Mouse (Mus musculus): ENCODE results near the gene Atxn2. TPM values are rescaled to one million over a fixed set of nuclear protein-coding genes. Genes with fewer than 3 reads are reported as not detected.

The Atxn2 gene
- polyA plus RNA-seq, 1 experiment from 2014 or later = 70.5 TPM

DNA sequence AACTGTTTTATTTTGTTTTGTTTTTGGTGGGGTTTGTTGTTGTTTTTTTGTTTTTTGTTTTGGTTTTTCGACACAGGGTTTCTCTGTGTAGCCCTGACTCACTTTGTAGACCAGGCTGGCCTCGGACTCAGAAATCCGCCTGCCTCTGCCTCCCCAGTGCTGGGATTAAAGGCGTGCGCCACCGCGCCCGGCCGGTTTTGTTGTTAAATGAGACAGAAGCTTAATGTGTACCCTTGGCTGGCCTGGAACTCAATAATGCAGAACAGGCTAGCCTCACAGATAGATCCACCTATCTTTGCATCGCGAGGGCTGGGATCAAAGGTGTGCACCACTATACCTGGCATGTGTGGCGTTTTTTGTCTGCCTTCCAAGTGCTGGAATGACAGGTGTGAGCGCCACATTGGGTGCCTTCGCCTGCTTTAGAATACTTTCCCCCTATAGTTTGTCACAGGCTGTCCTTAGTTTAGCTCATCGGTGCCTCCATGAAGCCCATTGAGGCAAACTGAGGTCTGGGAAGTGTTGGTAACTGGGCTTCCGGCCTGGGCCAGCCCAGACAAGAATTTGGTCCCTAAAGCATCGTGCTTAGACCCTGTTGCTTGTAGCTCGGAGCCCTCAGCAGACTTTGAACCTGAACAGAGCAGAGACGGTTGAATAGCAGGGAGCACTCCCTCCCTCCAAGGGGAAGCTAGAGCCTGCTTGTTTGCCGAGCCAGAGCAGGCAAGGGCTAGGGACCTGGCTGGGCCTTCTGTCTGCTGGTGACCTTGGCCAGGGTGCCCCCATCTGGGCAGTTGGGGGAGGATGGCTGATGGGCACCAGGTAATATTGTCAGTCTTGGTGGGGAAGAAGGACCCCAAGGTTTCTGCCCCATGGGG is 138.6 kb downstream of the Atxn2 start:
- Histone ChIP-seq H3K9me3 (no peaks in the 10 kb centered on the region), H3K27ac (peak overlapping the region; percentile 23; the same call in 1 of the 2 replicates), H3K27me3 (replicated peaks) (no peaks in the 10 kb centered on the region), H3K36me3 (peaks cover 19% of the 10 kb centered on the region), H3K4me3 (replicated peaks) (peak overlapping the region; percentile 92), H3K4me1 (peaks cover 22% of the 10 kb centered on the region), H3K9ac (peak overlapping the region; percentile 81; the same call in 1 of the 2 replicates), H3K4me2 (peak overlapping the region; percentile 90)
- WGBS = 34% methylated on average over 20 of the region's 20 CpGs
- no peak for ATAC-seq (ENCODE audit: insufficient read depth, low FRiP score, low read depth)

DNA sequence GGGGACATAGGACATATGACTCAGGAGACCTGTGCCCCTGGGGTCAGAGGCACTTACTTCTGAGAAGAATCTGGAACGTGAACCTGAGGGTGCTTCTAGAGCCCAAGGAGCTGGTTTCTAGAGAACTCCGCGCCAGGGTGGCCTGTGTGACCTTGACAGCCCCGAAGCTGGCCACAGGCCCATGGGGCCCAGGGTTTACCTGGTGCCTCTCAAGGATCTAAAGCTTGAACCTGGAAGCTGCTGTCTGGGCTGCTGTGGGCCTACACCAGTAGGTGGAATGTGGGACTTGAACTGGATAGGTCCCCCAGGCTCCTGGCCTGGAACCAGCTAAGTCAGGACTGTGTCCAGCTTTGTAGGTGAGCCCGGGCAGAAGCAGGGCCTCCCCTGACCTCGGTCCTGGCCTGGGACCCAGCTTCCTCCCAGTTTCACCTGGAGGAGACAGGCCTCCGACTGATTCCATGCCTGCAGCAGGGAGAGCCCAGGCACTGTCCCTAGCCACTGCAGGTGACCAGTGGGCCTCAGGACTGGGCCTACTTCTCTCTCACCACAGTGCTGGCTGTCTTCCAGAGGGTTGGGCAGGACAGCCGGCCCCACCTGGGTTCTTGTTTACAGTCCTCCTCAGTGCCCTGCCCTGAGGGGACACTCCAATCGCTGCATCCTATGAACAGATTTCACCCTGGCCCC is 142.4 kb downstream of the Atxn2 start:
- peaks cover 19% of the 10 kb centered on the region for H3K36me3 ChIP-seq
- H3K4me1 ChIP-seq = peaks cover 22% of the 10 kb centered on the region
- no peaks in the 10 kb centered on the region for H3K27me3 ChIP-seq (replicated peaks)
- no peaks in the 10 kb centered on the region for H3K9me3 ChIP-seq
- 75% methylated on average over 9 of the region's 9 CpGs for WGBS
- no peak overlapping the region for H3K9ac ChIP-seq
- ATAC-seq (ENCODE audit: insufficient read depth, low FRiP score, low read depth) = peak; percentile 51
- no peak overlapping the region for H3K4me3 ChIP-seq (replicated peaks)
- H3K27ac ChIP-seq = peak overlapping the region; percentile 36; the same call in 1 of the 2 replicates
- H3K4me2 ChIP-seq = no peak overlapping the region

DNA sequence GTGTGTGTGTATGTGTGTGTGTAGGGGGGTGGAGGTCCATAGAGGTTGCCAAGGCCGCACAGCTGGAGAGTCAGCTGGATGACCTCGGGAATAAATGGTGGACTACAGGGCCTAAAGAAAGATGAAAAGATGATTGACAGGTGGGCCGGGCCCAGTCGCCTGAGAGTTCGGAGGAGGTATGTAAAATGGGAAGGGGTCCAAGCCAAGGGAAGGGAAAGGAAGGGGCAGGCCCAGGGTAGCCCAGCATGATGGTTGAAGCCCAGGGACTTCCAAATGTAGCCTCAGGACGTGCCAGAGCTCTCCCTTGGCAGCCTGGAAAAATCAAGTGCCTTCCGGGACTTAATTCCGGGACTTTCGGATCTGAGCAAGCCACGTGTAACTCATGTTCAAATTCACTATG is 143.6 kb downstream of the Atxn2 start:
- H3K4me2 ChIP-seq = no peak overlapping the region
- no peak overlapping the region for H3K27ac ChIP-seq
- no peak overlapping the region for H3K9ac ChIP-seq
- ATAC-seq (ENCODE audit: insufficient read depth, low FRiP score, low read depth) = no peak
- no peaks in the 10 kb centered on the region for H3K27me3 ChIP-seq (replicated peaks)
- 70% methylated on average over 10 of the region's 10 CpGs for WGBS
- H3K4me3 ChIP-seq (replicated peaks) = no peak overlapping the region
- H3K36me3 ChIP-seq = peaks cover 19% of the 10 kb centered on the region
- peaks cover 20% of the 10 kb centered on the region for H3K4me1 ChIP-seq
- H3K9me3 ChIP-seq = no peaks in the 10 kb centered on the region

DNA sequence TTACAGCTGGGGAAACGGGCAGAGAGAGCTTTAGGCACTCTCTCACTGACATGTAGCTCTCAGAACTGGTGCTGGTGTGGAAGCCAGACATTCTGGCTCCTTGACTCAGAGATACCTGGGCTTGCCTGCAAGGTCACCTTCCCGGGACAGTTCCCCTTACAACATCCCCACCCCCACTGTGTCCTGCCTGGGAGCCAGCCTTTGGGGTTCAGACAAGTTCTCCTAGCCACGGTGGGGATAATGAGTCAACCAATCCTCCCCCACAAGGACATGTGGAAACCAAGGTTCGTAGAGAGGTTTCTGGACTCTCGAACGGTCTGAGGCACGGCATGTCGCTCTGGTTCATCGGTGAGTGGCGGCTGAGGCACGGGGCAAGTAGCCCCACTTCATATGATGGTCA is 145.6 kb downstream of the Atxn2 start:
- WGBS = 82% methylated on average over 11 of the region's 11 CpGs
- H3K27ac ChIP-seq = no peak overlapping the region
- H3K9ac ChIP-seq = no peak overlapping the region
- H3K36me3 ChIP-seq = peaks cover 19% of the 10 kb centered on the region
- H3K4me1 ChIP-seq = peaks cover 8% of the 10 kb centered on the region
- no peaks in the 10 kb centered on the region for H3K9me3 ChIP-seq
- ATAC-seq (ENCODE audit: insufficient read depth, low FRiP score, low read depth) = no peak
- H3K4me3 ChIP-seq (replicated peaks) = no peak overlapping the region
- H3K27me3 ChIP-seq (replicated peaks) = no peaks in the 10 kb centered on the region
- no peak overlapping the region for H3K4me2 ChIP-seq

DNA sequence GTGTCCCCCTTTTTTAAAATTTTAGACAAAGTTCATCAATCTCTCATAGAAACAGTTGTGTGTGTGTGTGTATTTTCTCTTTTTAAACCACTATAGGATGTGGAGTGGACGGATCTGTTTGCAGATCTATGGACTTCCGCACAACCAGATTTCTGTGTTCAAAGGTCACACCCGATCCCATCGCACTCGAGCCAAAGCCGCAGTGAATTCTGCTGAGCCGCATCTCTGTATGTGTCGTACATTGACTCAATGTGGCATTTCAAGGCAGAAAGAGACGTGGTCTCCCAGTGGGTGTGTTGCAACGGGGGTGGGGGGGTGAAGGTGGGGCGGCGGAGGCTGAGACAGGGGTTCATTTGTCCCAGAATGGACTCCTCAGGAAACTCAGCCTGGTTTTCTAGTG is 147.3 kb downstream of the Atxn2 start:
- Histone ChIP-seq H3K9ac (no peak overlapping the region), H3K4me1 (peaks cover 7% of the 10 kb centered on the region), H3K27ac (no peak overlapping the region), H3K36me3 (0 out of 2 replicates have a peak, but pooled peaks cover 4% of the 10 kb centered on the region), H3K4me2 (no peak overlapping the region), H3K27me3 (replicated peaks) (no peaks in the 10 kb centered on the region), H3K9me3 (no peaks in the 10 kb centered on the region), H3K4me3 (replicated peaks) (no peak overlapping the region)
- no peak for ATAC-seq (ENCODE audit: insufficient read depth, low FRiP score, low read depth)
- WGBS = 77% methylated on average over 12 of the region's 12 CpGs

DNA sequence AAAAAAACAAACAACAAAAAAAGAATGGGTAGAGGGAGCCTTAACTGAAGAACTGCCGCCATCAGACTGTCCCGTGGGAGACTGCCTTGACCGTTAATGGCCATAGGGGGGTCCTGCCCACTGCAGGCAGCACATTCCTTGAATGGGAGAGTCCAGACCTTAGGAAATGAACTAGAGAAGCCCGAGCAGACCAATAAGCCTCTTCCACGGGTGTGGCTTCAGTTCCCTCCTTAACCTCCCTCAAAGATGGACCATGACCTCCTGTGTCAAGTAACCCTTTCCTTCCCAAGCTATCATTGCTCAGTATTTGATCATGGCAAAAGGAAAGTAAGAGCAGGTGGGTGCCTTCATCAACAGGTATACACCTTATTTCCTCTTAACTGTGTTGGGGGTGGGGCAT is 150.8 kb downstream of the Atxn2 start:
- H3K36me3 ChIP-seq = no peaks in the 10 kb centered on the region
- H3K27ac ChIP-seq = no peak overlapping the region
- no peak for ATAC-seq (ENCODE audit: insufficient read depth, low FRiP score, low read depth)
- H3K4me2 ChIP-seq = no peak overlapping the region
- no peaks in the 10 kb centered on the region for H3K27me3 ChIP-seq (replicated peaks)
- 39% methylated on average over 5 of the region's 5 CpGs for WGBS
- no peak overlapping the region for H3K4me3 ChIP-seq (replicated peaks)
- no peak overlapping the region for H3K9ac ChIP-seq
- H3K4me1 ChIP-seq = no peaks in the 10 kb centered on the region
- H3K9me3 ChIP-seq = no peaks in the 10 kb centered on the region

DNA sequence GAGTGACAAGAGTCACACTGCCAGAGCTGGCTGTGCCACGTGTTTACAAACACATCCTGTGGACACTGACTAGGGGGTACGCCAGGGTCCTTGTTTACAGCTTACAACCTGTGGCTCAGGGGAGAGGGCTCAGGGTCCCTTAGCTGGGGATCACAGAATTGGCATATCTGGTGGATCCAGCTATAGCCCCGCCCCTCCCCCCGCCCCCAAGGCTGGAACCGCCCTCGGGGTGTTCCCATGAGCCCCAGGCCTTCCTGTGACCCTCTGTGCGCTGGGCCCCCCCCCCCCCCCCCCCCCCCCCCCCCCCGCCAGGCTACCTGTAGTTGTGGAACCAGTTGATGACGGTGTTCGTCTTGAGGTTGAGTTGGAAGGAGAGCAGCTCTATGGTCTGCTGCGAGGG is 153.2 kb downstream of the Atxn2 start:
- no peaks in the 10 kb centered on the region for H3K36me3 ChIP-seq
- H3K4me1 ChIP-seq = no peaks in the 10 kb centered on the region
- no peak overlapping the region for H3K27ac ChIP-seq
- ATAC-seq (ENCODE audit: insufficient read depth, low FRiP score, low read depth) = no peak
- H3K4me2 ChIP-seq = peak overlapping the region; percentile 42
- H3K9me3 ChIP-seq = no peaks in the 10 kb centered on the region
- WGBS = 14% methylated on average over 8 of the region's 11 CpGs
- no peak overlapping the region for H3K4me3 ChIP-seq (replicated peaks)
- H3K27me3 ChIP-seq (replicated peaks) = no peaks in the 10 kb centered on the region
- H3K9ac ChIP-seq = no peak overlapping the region

Small RNA genes within 50 kb of the gene (microRNA-seq; reads per million reads assigned to microRNA genes)
- 0.97 reads per million for gene Mir7031

Other genes starting within 250 kb of the Atxn2 start
- 0.05 and 0.09 TPM in 2 replicates for gene Adam1b, start 207.9 kb upstream of the Atxn2 start, polyA plus RNA-seq (2015; fragmentation: Nextera tagmentation; extraction: Ambion mirVana)
- 1.4 TPM in 2 replicates for gene Adam1a, start 165.9 kb upstream of the Atxn2 start, polyA plus RNA-seq (2015; fragmentation: Nextera tagmentation; extraction: Ambion mirVana)
- gene Gm42878, start 165.9 kb upstream of the Atxn2 start, polyA plus RNA-seq (2015; fragmentation: Nextera tagmentation; extraction: Ambion mirVana) = not detected in 2 replicates
- gene Mapkapk5, start 165.4 kb upstream of the Atxn2 start, polyA plus RNA-seq (2015; fragmentation: Nextera tagmentation; extraction: Ambion mirVana) = 46.7 and 48.9 TPM in 2 replicates
- gene Aldh2, start 117.5 kb upstream of the Atxn2 start, polyA plus RNA-seq (2015; fragmentation: Nextera tagmentation; extraction: Ambion mirVana) = 196 and 206 TPM in 2 replicates
- gene Acad12, start 92.4 kb upstream of the Atxn2 start, polyA plus RNA-seq (2015; fragmentation: Nextera tagmentation; extraction: Ambion mirVana) = 2.3 and 3.6 TPM in 2 replicates
- gene Acad10, start 50.8 kb upstream of the Atxn2 start, polyA plus RNA-seq (2015; fragmentation: Nextera tagmentation; extraction: Ambion mirVana) = 3.1 and 3.3 TPM in 2 replicates
- 37.6 and 38.1 TPM in 2 replicates for gene Brap, start 50.8 kb upstream of the Atxn2 start, polyA plus RNA-seq (2015; fragmentation: Nextera tagmentation; extraction: Ambion mirVana)
- 15.7 and 16.0 TPM in 2 replicates for gene Sh2b3, start 126.3 kb downstream of the Atxn2 start, polyA plus RNA-seq (2015; fragmentation: Nextera tagmentation; extraction: Ambion mirVana)
- 23.7 and 26.1 TPM in 2 replicates for gene Pheta1, start 137.6 kb downstream of the Atxn2 start, polyA plus RNA-seq (2015; fragmentation: Nextera tagmentation; extraction: Ambion mirVana)

Measured in stomach, embryonic 15.5 days (tissue).